Mouse (Mus musculus) CH12.LX (cell line): ENCODE measurements at regions not wholly inside any gene's neighbourhood (a gene's known extent, or its start where the extent isn't known, plus 50 kb on each side); places are given as distances from the start of the nearest gene placed in this dataset.

Source experiments
- DNase-seq: peaks from one replicate; pipeline ENCODE4 v3.0.0-alpha.2; 2013; ENCODE audit errors: extremely low read depth
- H3K27ac ChIP-seq: 2 replicates; pipeline ENCODE4 v1.5.1; 2012; ENCODE audit warnings: low read depth, mild to moderate bottlenecking, control low read depth, moderate library complexity; ENCODE audit not compliant: insufficient read depth
- H3K27me3 ChIP-seq: replicated peaks from 2 replicates; pipeline ENCODE3; 2012; ENCODE audit warnings: inconsistent platforms
- H3K36me3 ChIP-seq, 2 experiments: replicated peaks in 1 of 2; 2 replicates each; pipeline versions ENCODE3 to v1.6.1; 2012; ENCODE audit warnings: inconsistent platforms in 1 of 2, low read length in 1 of 2, mild to moderate bottlenecking in 1 of 2, mixed read lengths in 1 of 2, moderate library complexity in 1 of 2; ENCODE audit not compliant: control insufficient read depth in 1 of 2, insufficient read depth in 1 of 2
- H3K4me1 ChIP-seq, 2 experiments: 2 replicates each; pipeline ENCODE4 v1.6.1; 2012; ENCODE audit warnings: inconsistent platforms in 1 of 2, moderate library complexity in 1 of 2; ENCODE audit not compliant: insufficient read depth in 2 of 2, control insufficient read depth in 1 of 2
- H3K4me2 ChIP-seq: 2 replicates; pipeline ENCODE4 v1.6.1; 2012; ENCODE audit warnings: low read depth, mild to moderate bottlenecking, control low read depth; ENCODE audit not compliant: poor library complexity, insufficient read depth, severe bottlenecking
- H3K4me3 ChIP-seq, 3 experiments: fragments of 150-350 bp in 1 of 3; sonication (generic) in 1 of 3; replicated peaks in 1 of 3; 2 replicates each; pipeline versions ENCODE3 to v1.5.1; 2011 to 2012; ENCODE audit warnings: low read depth in 2 of 3, low read length in 2 of 3, mild to moderate bottlenecking in 2 of 3, moderate library complexity in 2 of 3, control low read depth in 1 of 3, improper control_type of control experiment in 1 of 3, inconsistent platforms in 1 of 3, mixed read lengths in 1 of 3; ENCODE audit not compliant: poor library complexity in 1 of 3
- H3K79me2 ChIP-seq: replicated peaks from 2 replicates; pipeline ENCODE4 v1.6.1; 2012; ENCODE audit warnings: mild to moderate bottlenecking, moderate library complexity; ENCODE audit not compliant: control insufficient read depth, poor library complexity, insufficient read depth, severe bottlenecking; ENCODE audit errors: extremely low read depth
- H3K9ac ChIP-seq: 2 replicates; pipeline ENCODE4 v1.6.1; 2012; ENCODE audit warnings: low read depth, mild to moderate bottlenecking, control low read depth, moderate library complexity; ENCODE audit not compliant: insufficient read depth
- H3K9me3 ChIP-seq: replicated peaks from 2 replicates; pipeline ENCODE3; 2012; ENCODE audit warnings: low read length, inconsistent platforms, mixed read lengths
- BHLHE40 ChIP-seq: IDR thresholded peaks from 2 replicates; pipeline ENCODE4 v1.6.1; 2011; ENCODE audit warnings: mild to moderate bottlenecking, low read depth, low read length, improper control_type of control experiment
- CHD2 ChIP-seq: IDR thresholded peaks from 2 replicates; pipeline ENCODE4 v1.6.1; 2011; ENCODE audit warnings: low read length, improper control_type of control experiment
- CTCF ChIP-seq, 2 experiments: IDR thresholded peaks in 1 of 2; conservative IDR thresholded peaks in 1 of 2; 2 replicates each; pipeline ENCODE4 v1.5.1; 2011 to 2012; ENCODE audit warnings: low read depth in 2 of 2, low read length in 2 of 2, improper control_type of control experiment in 1 of 2, inconsistent platforms in 1 of 2, mild to moderate bottlenecking in 1 of 2, moderate library complexity in 1 of 2
- EP300 ChIP-seq: IDR thresholded peaks from 2 replicates; pipeline ENCODE4 v1.6.1; 2011; ENCODE audit warnings: low read length, improper control_type of control experiment
- IRF4 ChIP-seq: IDR thresholded peaks from 2 replicates; pipeline ENCODE4 v1.6.1; 2014; ENCODE audit warnings: low read depth, mild to moderate bottlenecking, inconsistent platforms, low read length, improper control_type of control experiment
- JUN ChIP-seq: IDR thresholded peaks from 2 replicates; pipeline ENCODE4 v1.6.1; 2011; ENCODE audit warnings: low read depth, mild to moderate bottlenecking, low read length, improper control_type of control experiment, moderate library complexity; ENCODE audit not compliant: insufficient read depth
- JUND ChIP-seq: conservative IDR thresholded peaks from 2 replicates; pipeline ENCODE4 v1.6.1; 2011; ENCODE audit warnings: low read depth, low read length, improper control_type of control experiment
- MAFK ChIP-seq: IDR thresholded peaks from 2 replicates; pipeline ENCODE4 v1.6.1; 2011; ENCODE audit warnings: low read length, improper control_type of control experiment; ENCODE audit not compliant: insufficient replicate concordance
- MAX ChIP-seq: IDR thresholded peaks from 2 replicates; pipeline ENCODE4 v1.6.1; 2011; ENCODE audit warnings: low read length, improper control_type of control experiment
- MAZ ChIP-seq: IDR thresholded peaks from 2 replicates; pipeline ENCODE4 v1.6.1; 2012; ENCODE audit warnings: low read depth, mild to moderate bottlenecking, inconsistent platforms, low read length, improper control_type of control experiment, moderate library complexity
- MEF2A ChIP-seq: IDR thresholded peaks from 2 replicates; pipeline ENCODE4 v1.6.1; 2014; ENCODE audit warnings: low read depth, mild to moderate bottlenecking, inconsistent platforms, low read length, improper control_type of control experiment, borderline replicate concordance
- RAD21 ChIP-seq: IDR thresholded peaks from 2 replicates; pipeline ENCODE4 v1.6.1; 2011; ENCODE audit warnings: low read depth, mild to moderate bottlenecking, low read length, improper control_type of control experiment, moderate library complexity
- SIN3A ChIP-seq: IDR thresholded peaks from 2 replicates; pipeline ENCODE4 v1.6.1; 2012; ENCODE audit warnings: low read length, improper control_type of control experiment, inconsistent platforms
- ZNF384 ChIP-seq: IDR thresholded peaks from 2 replicates; pipeline ENCODE4 v1.6.1; 2012; ENCODE audit warnings: low read depth, low read length, improper control_type of control experiment, inconsistent platforms
- dilution Hi-C: fragments of 300-500 bp; cut with MboI; formaldehyde crosslinking; loops from 2 replicates; pipeline ENCODE4 v1.14.3; 2020; ENCODE audit warnings: low sequenced_read_pairs; ENCODE audit not compliant: extremely low pct_unique_long_range_greater_than_20kb, extremely low pct_ligation_motif_present
- in situ Hi-C: fragments of 300-500 bp; cut with MboI; formaldehyde crosslinking; loops from 3 replicates; pipeline ENCODE4 v1.14.3; 2019; ENCODE audit warnings: low sequenced_read_pairs, low pct_ligation_motif_present, low pct_unique_long_range_greater_than_20kb, mixed read lengths

DNA sequence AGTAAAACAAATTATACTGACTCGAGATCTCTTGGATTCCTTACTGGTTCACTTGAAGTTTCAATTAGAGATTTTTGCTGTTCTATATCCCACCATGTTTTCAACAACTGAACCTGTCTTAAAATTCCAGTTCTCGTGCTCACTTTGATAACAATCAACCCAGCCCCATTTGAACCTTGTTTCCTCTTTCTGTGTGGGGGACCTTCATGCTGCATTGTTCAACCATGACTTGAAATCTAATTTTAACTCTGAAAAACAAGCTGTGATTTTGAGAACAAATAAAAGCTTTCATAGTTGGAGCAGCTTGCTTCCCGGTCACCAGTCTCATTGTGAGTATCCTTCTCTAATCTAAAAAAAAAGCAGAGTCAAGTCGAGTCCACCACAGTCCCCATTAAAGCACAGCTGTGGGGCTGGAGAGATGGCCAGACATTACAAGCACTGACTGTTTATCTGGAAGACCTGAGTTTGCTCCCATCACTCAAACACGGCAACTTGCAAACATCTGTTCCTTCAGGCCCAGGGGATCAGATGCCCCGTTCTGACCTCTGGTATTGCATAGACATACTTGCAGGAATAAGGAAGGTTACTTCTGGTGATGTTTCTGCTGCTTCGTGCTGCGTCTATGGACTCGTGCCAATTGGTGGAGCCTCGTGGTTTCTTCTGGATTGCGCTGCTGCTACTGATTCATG is 251.7 kb downstream of the Diras2 start:
- no peak overlapping the region for H3K4me3 ChIP-seq
- H3K9me3 ChIP-seq, result peaks cover 4% of the 10 kb centered on the region
- H3K79me2 ChIP-seq, result no peaks in the 10 kb centered on the region
- TF ChIP-seq ZNF384 (0 out of 2 replicates have a peak, but pooled peaks have one; percentile 13), SIN3A (no peak), MAX (0 out of 2 replicates have a peak, but pooled peaks have one; percentile 9)
- TF ChIP-seq, all 38 proteins: peak for 2
- dilution Hi-C loops, result no loop called here
- peaks cover 15 to 49% of the 10 kb centered on the region in 2 experiments for H3K4me1 ChIP-seq
- DNase-seq, result peak; percentile 21
- no peak overlapping the region for H3K27ac ChIP-seq
- in situ Hi-C loops, result loop anchor here (5.0 kb wide), 1 partner anchor 253 kb away; the partner anchor contains the start of gene Diras2
- H3K36me3 ChIP-seq, result no peaks in the 10 kb centered on the region
- peak overlapping the region; percentile 35; the same call in 1 of the 2 replicates for H3K9ac ChIP-seq
- H3K4me2 ChIP-seq, result peak overlapping the region; percentile 81; the same call in 1 of the 2 replicates
- no peaks in the 10 kb centered on the region for H3K27me3 ChIP-seq

DNA sequence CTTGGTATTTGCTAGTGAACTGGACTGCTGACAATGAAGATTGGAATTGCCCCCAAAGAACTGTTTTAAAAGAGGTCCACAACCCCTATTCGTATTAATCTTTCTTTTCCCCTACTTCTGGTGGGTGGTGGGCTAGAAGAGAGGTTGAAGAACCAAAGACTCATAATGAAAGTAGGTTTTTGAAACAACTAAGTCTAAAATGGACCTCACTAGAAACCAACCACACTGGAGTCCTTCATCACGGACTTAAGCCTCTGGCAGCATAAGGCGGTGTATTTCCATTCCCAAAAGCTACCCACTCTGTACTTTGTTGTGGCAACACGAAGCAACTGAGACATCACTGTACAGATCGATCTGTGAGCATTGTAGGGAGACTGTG is 251.1 kb downstream of the Diras2 start:
- dilution Hi-C loops, result no loop called here
- peak overlapping the region; percentile 35; the same call in 1 of the 2 replicates for H3K9ac ChIP-seq
- H3K4me3 ChIP-seq, result no peak overlapping the region
- no peaks in the 10 kb centered on the region for H3K27me3 ChIP-seq
- H3K79me2 ChIP-seq, result no peaks in the 10 kb centered on the region
- peaks cover 4% of the 10 kb centered on the region for H3K9me3 ChIP-seq
- H3K27ac ChIP-seq, result peak overlapping the region; percentile 51
- no peaks in the 10 kb centered on the region for H3K36me3 ChIP-seq
- peak overlapping the region; percentile 81 for H3K4me2 ChIP-seq
- in situ Hi-C loops, result loop anchor here (5.0 kb wide), 1 partner anchor 252 kb away; the partner anchor contains the start of gene Diras2
- peak; percentile 22 for DNase-seq
- H3K4me1 ChIP-seq, result peaks cover 15 to 49% of the 10 kb centered on the region in 2 experiments
- TF ChIP-seq JUN, result peak; percentile 66
- peak; percentile 85 for TF ChIP-seq JUND
- no peak for TF ChIP-seq MAZ
- no peak for TF ChIP-seq MAFK
- no peak for TF ChIP-seq BHLHE40
- no peak for TF ChIP-seq CTCF (conservative IDR thresholded peaks at IDR 0.05 in 1 of 2, IDR thresholded peaks at IDR 0.05 in 1 of 2; ENCODE audit: low read depth in 2 of 2, low read length in 2 of 2)
- no peak for TF ChIP-seq RAD21
- peak; percentile 82 for TF ChIP-seq IRF4
- TF ChIP-seq MEF2A, result 0 out of 2 replicates have a peak, but pooled peaks have one; percentile 23
- 0 out of 2 replicates have a peak, but pooled peaks have one; percentile 43 for TF ChIP-seq CHD2
- 0 out of 2 replicates have a peak, but pooled peaks have one; percentile 6 for TF ChIP-seq SIN3A
- TF ChIP-seq EP300, result peak; percentile 68
